Mouse (Mus musculus) CH12.LX (cell line): Measurements from ENCODE around the gene Syngr2. TPM values are rescaled to one million over a fixed set of nuclear protein-coding genes. Genes with fewer than 3 reads are reported as not detected.

ENCODE experiments used
- DNase-seq: peaks from one replicate; pipeline ENCODE4 v3.0.0-alpha.2; 2013; ENCODE audit errors: extremely low read depth
- H3K27ac ChIP-seq: 2 replicates; pipeline ENCODE4 v1.5.1; 2012; ENCODE audit warnings: low read depth, mild to moderate bottlenecking, control low read depth, moderate library complexity; ENCODE audit not compliant: insufficient read depth
- H3K27me3 ChIP-seq: replicated peaks from 2 replicates; pipeline ENCODE3; 2012; ENCODE audit warnings: inconsistent platforms
- H3K36me3 ChIP-seq, 2 experiments: replicated peaks in 1 of 2; 2 replicates each; pipeline versions ENCODE3 to v1.6.1; 2012; ENCODE audit warnings: inconsistent platforms in 1 of 2, low read length in 1 of 2, mild to moderate bottlenecking in 1 of 2, mixed read lengths in 1 of 2, moderate library complexity in 1 of 2; ENCODE audit not compliant: control insufficient read depth in 1 of 2, insufficient read depth in 1 of 2
- H3K4me1 ChIP-seq, 2 experiments: 2 replicates each; pipeline ENCODE4 v1.6.1; 2012; ENCODE audit warnings: inconsistent platforms in 1 of 2, moderate library complexity in 1 of 2; ENCODE audit not compliant: insufficient read depth in 2 of 2, control insufficient read depth in 1 of 2
- H3K4me2 ChIP-seq: 2 replicates; pipeline ENCODE4 v1.6.1; 2012; ENCODE audit warnings: low read depth, mild to moderate bottlenecking, control low read depth; ENCODE audit not compliant: poor library complexity, insufficient read depth, severe bottlenecking
- H3K4me3 ChIP-seq, 3 experiments: fragments of 150-350 bp in 1 of 3; sonication (generic) in 1 of 3; replicated peaks in 1 of 3; 2 replicates each; pipeline versions ENCODE3 to v1.5.1; 2011 to 2012; ENCODE audit warnings: low read depth in 2 of 3, low read length in 2 of 3, mild to moderate bottlenecking in 2 of 3, moderate library complexity in 2 of 3, control low read depth in 1 of 3, improper control_type of control experiment in 1 of 3, inconsistent platforms in 1 of 3, mixed read lengths in 1 of 3; ENCODE audit not compliant: poor library complexity in 1 of 3
- H3K79me2 ChIP-seq: replicated peaks from 2 replicates; pipeline ENCODE4 v1.6.1; 2012; ENCODE audit warnings: mild to moderate bottlenecking, moderate library complexity; ENCODE audit not compliant: control insufficient read depth, poor library complexity, insufficient read depth, severe bottlenecking; ENCODE audit errors: extremely low read depth
- H3K9ac ChIP-seq: 2 replicates; pipeline ENCODE4 v1.6.1; 2012; ENCODE audit warnings: low read depth, mild to moderate bottlenecking, control low read depth, moderate library complexity; ENCODE audit not compliant: insufficient read depth
- H3K9me3 ChIP-seq: replicated peaks from 2 replicates; pipeline ENCODE3; 2012; ENCODE audit warnings: low read length, inconsistent platforms, mixed read lengths
- BHLHE40 ChIP-seq: IDR thresholded peaks from 2 replicates; pipeline ENCODE4 v1.6.1; 2011; ENCODE audit warnings: mild to moderate bottlenecking, low read depth, low read length, improper control_type of control experiment
- CHD1 ChIP-seq: IDR thresholded peaks from 2 replicates; pipeline ENCODE4 v1.6.1; 2012; ENCODE audit warnings: low read depth, low read length, improper control_type of control experiment, inconsistent platforms
- CHD2 ChIP-seq: IDR thresholded peaks from 2 replicates; pipeline ENCODE4 v1.6.1; 2011; ENCODE audit warnings: low read length, improper control_type of control experiment
- CTCF ChIP-seq, 2 experiments: IDR thresholded peaks in 1 of 2; conservative IDR thresholded peaks in 1 of 2; 2 replicates each; pipeline ENCODE4 v1.5.1; 2011 to 2012; ENCODE audit warnings: low read depth in 2 of 2, low read length in 2 of 2, improper control_type of control experiment in 1 of 2, inconsistent platforms in 1 of 2, mild to moderate bottlenecking in 1 of 2, moderate library complexity in 1 of 2
- E2F4 ChIP-seq: IDR thresholded peaks from 2 replicates; pipeline ENCODE4 v1.6.1; 2011; ENCODE audit warnings: low read depth, low read length, improper control_type of control experiment; ENCODE audit not compliant: insufficient replicate concordance
- ELF1 ChIP-seq: IDR thresholded peaks from 2 replicates; pipeline ENCODE4 v1.6.1; 2014; ENCODE audit warnings: low read depth, mild to moderate bottlenecking, inconsistent platforms, low read length, improper control_type of control experiment
- EP300 ChIP-seq: IDR thresholded peaks from 2 replicates; pipeline ENCODE4 v1.6.1; 2011; ENCODE audit warnings: low read length, improper control_type of control experiment
- HCFC1 ChIP-seq: IDR thresholded peaks from 2 replicates; pipeline ENCODE4 v1.6.1; 2012; ENCODE audit warnings: low read depth, mild to moderate bottlenecking, inconsistent platforms, low read length, improper control_type of control experiment
- IRF4 ChIP-seq: IDR thresholded peaks from 2 replicates; pipeline ENCODE4 v1.6.1; 2014; ENCODE audit warnings: low read depth, mild to moderate bottlenecking, inconsistent platforms, low read length, improper control_type of control experiment
- JUND ChIP-seq: conservative IDR thresholded peaks from 2 replicates; pipeline ENCODE4 v1.6.1; 2011; ENCODE audit warnings: low read depth, low read length, improper control_type of control experiment
- MAFK ChIP-seq: IDR thresholded peaks from 2 replicates; pipeline ENCODE4 v1.6.1; 2011; ENCODE audit warnings: low read length, improper control_type of control experiment; ENCODE audit not compliant: insufficient replicate concordance
- MAZ ChIP-seq: IDR thresholded peaks from 2 replicates; pipeline ENCODE4 v1.6.1; 2012; ENCODE audit warnings: low read depth, mild to moderate bottlenecking, inconsistent platforms, low read length, improper control_type of control experiment, moderate library complexity
- MEF2A ChIP-seq: IDR thresholded peaks from 2 replicates; pipeline ENCODE4 v1.6.1; 2014; ENCODE audit warnings: low read depth, mild to moderate bottlenecking, inconsistent platforms, low read length, improper control_type of control experiment, borderline replicate concordance
- MXI1 ChIP-seq: IDR thresholded peaks from 2 replicates; pipeline ENCODE4 v1.6.1; 2011; ENCODE audit warnings: mild to moderate bottlenecking, low read depth, low read length, improper control_type of control experiment
- MYC ChIP-seq: IDR thresholded peaks from 2 replicates; pipeline ENCODE4 v1.6.1; 2011; ENCODE audit warnings: low read depth, mild to moderate bottlenecking, improper control_type of control experiment, low read length
- NELFE ChIP-seq: IDR thresholded peaks from 2 replicates; pipeline ENCODE4 v1.6.1; 2011; ENCODE audit warnings: low read depth, low read length, improper control_type of control experiment
- POLR2AphosphoS2 ChIP-seq: IDR thresholded peaks from 2 replicates; pipeline ENCODE4 v1.6.1; 2011; ENCODE audit warnings: low read depth, low read length, improper control_type of control experiment
- RCOR1 ChIP-seq: conservative IDR thresholded peaks from 2 replicates; pipeline ENCODE4 v1.6.1; 2012; ENCODE audit warnings: low read depth, mild to moderate bottlenecking, inconsistent platforms, low read length, improper control_type of control experiment
- SIN3A ChIP-seq: IDR thresholded peaks from 2 replicates; pipeline ENCODE4 v1.6.1; 2012; ENCODE audit warnings: low read length, improper control_type of control experiment, inconsistent platforms
- TBP ChIP-seq: conservative IDR thresholded peaks from 2 replicates; pipeline ENCODE4 v1.6.1; 2011; ENCODE audit warnings: low read depth, low read length, improper control_type of control experiment
- UBTF ChIP-seq: IDR thresholded peaks from 2 replicates; pipeline ENCODE4 v1.6.1; 2012; ENCODE audit warnings: low read depth, mild to moderate bottlenecking, inconsistent platforms, low read length, improper control_type of control experiment, moderate library complexity
- USF1 ChIP-seq: IDR thresholded peaks from 2 replicates; pipeline ENCODE4 v1.6.1; 2014; ENCODE audit warnings: low read depth, mild to moderate bottlenecking, inconsistent platforms, low read length, improper control_type of control experiment
- USF2 ChIP-seq: conservative IDR thresholded peaks from 2 replicates; pipeline ENCODE4 v1.6.1; 2011; ENCODE audit warnings: low read depth, low read length, improper control_type of control experiment
- ZKSCAN1 ChIP-seq: IDR thresholded peaks from 2 replicates; pipeline ENCODE4 v1.6.1; 2012; ENCODE audit warnings: low read depth, inconsistent platforms, low read length, improper control_type of control experiment, borderline replicate concordance
- ZMIZ1 ChIP-seq: IDR thresholded peaks from 2 replicates; pipeline ENCODE4 v1.6.1; 2012; ENCODE audit warnings: low read depth, mild to moderate bottlenecking, inconsistent platforms, low read length, improper control_type of control experiment
- ZNF384 ChIP-seq: IDR thresholded peaks from 2 replicates; pipeline ENCODE4 v1.6.1; 2012; ENCODE audit warnings: low read depth, low read length, improper control_type of control experiment, inconsistent platforms
- dilution Hi-C: fragments of 300-500 bp; cut with MboI; formaldehyde crosslinking; loops from 2 replicates; pipeline ENCODE4 v1.14.3; 2020; ENCODE audit warnings: low sequenced_read_pairs; ENCODE audit not compliant: extremely low pct_unique_long_range_greater_than_20kb, extremely low pct_ligation_motif_present
- in situ Hi-C: fragments of 300-500 bp; cut with MboI; formaldehyde crosslinking; loops from 3 replicates; pipeline ENCODE4 v1.14.3; 2019; ENCODE audit warnings: low sequenced_read_pairs, low pct_ligation_motif_present, low pct_unique_long_range_greater_than_20kb, mixed read lengths
- polyA plus RNA-seq: library from polyadenylated mRNA; unstranded; fragments of >175 nt; gene quantifications from 2 replicates; pipeline ENCODE4 v1.2.1, GENCODE M21; 2012; ENCODE audit warnings: low read depth; ENCODE audit not compliant: insufficient read length
- total RNA-seq, 2 experiments: library from RNA; depleted of rRNA; stranded (reverse); fragments of 300-350 nt in 1 of 2; fragments of >200 nt in 1 of 2; gene quantifications; 2 replicates each; pipeline ENCODE4 v1.2.3; 2012 to 2014

Syngr2 gene
- total and polyA plus RNA-seq, 3 experiments = 409 to 654 (median 553) TPM

- TF ChIP-seq ZMIZ1 (peak; percentile 37), EP300 (no peak), IRF4 (no peak), USF1 (no peak), MAFK (no peak), JUND (no peak), ELF1 (no peak), POLR2AphosphoS2 (0 out of 2 replicates have a peak, but pooled peaks have one; percentile 22), HCFC1 (no peak), CTCF (conservative IDR thresholded peaks at IDR 0.05 in 1 of 2, IDR thresholded peaks at IDR 0.05 in 1 of 2; ENCODE audit: low read depth in 2 of 2, low read length in 2 of 2) (no peak), TBP (no peak), MXI1 (no peak), ZNF384 (no peak), CHD1 (no peak), USF2 (no peak), MEF2A (0 out of 2 replicates have a peak, but pooled peaks have one; percentile 26), SIN3A (no peak), UBTF (no peak), CHD2 (peak; percentile 10), E2F4 (no peak), NELFE (no peak), MYC (no peak), RCOR1 (no peak), ZKSCAN1 (no peak), BHLHE40 (no peak), MAZ (no peak)
- peaks cover 20 to 87% of the 10 kb centered on the region in 2 experiments for H3K4me1 ChIP-seq
- in situ Hi-C loops (no loop called here), dilution Hi-C loops (no loop called here)
- no peak overlapping the region for H3K4me3 ChIP-seq
- no peak overlapping the region for H3K9ac ChIP-seq
- no peaks in the 10 kb centered on the region for H3K27me3 ChIP-seq
- peaks cover 84 to 86% of the 10 kb centered on the region in 2 experiments for H3K36me3 ChIP-seq
- H3K27ac ChIP-seq = peak overlapping the region; percentile 2; the same call in 1 of the 2 replicates
- no peak for DNase-seq
- H3K79me2 ChIP-seq = peaks cover 61% of the 10 kb centered on the region
- no peaks in the 10 kb centered on the region for H3K9me3 ChIP-seq
- no peak overlapping the region for H3K4me2 ChIP-seq
These were observed 5.4 kb downstream of the Syngr2 start for GRCm38 (mm10) chr11:117814704-117815366.
